Mouse (Mus musculus) E14TG2a.4 (cell line): ENCODE measurements around the gene Plppr3.

ENCODE experiments used
- CTCF ChIP-seq: conservative IDR thresholded peaks from 2 replicates; pipeline ENCODE4 v1.5.1; 2014; ENCODE audit warnings: low read length
- NANOG ChIP-seq: IDR thresholded peaks from 2 replicates; pipeline ENCODE4 v1.6.1; 2014; ENCODE audit warnings: borderline replicate concordance, low read length, mixed read lengths
- POU5F1 ChIP-seq: IDR thresholded peaks from 2 replicates; pipeline ENCODE4 v1.6.1; 2014; ENCODE audit warnings: low read length, borderline replicate concordance

GRCm38 (mm10) chr10:79822372-79822771 is 52.1 kb downstream of the Plppr3 start:
- TF ChIP-seq CTCF (no peak), POU5F1 (no peak), NANOG (no peak)
